Mouse (Mus musculus): Measurements from ENCODE around the gene Oip5. TPM values are rescaled to one million over a fixed set of nuclear protein-coding genes. Genes with fewer than 3 reads are reported as not detected.
"Not testable (repeated sequence)": the region's sequence is repeated elsewhere in the genome, so short reads cannot be mapped to it uniquely, and the experiment has no call there.

Oip5 gene
- polyA plus RNA-seq, 1 experiment from 2014 or later: 15.3 TPM

GRCm38 (mm10) chr2:119617841-119618198, 449 bp downstream of the Oip5 start:
- H3K9me3 ChIP-seq (ENCODE audit: control insufficient read depth, low read length): no peaks in the 10 kb centered on the region
- no peak overlapping the region for H3K27ac ChIP-seq (replicated peaks; ENCODE audit: low read depth, low read length)
- H3K9ac ChIP-seq (ENCODE audit: low read depth, low read length): peak overlapping the region; percentile 71
- no peaks in the 10 kb centered on the region for H3K36me3 ChIP-seq (ENCODE audit: control insufficient read depth, insufficient read depth, low read length)
- H3K27me3 ChIP-seq (replicated peaks; ENCODE audit: control insufficient read depth, insufficient read depth, low read length): no peaks in the 10 kb centered on the region
- WGBS: under 1% methylated on average over 13 of the region's 13 CpGs
- H3K4me2 ChIP-seq (ENCODE audit: low read depth, low read length): peak overlapping the region; percentile 71
- peaks cover 14% of the 10 kb centered on the region for H3K4me1 ChIP-seq (ENCODE audit: control insufficient read depth, insufficient read depth, low read length)
- ATAC-seq (ENCODE audit: low read depth) (no peak), DNase-seq (ENCODE audit: low spot score) (peak; percentile 32)
- H3K4me3 ChIP-seq (ENCODE audit: low read depth, low read length): peak overlapping the region; percentile 75

- WGBS: 96% methylated on average over 4 of the region's 4 CpGs
Observed at GRCm38 (mm10) chr2:119607023-119607422, 11.2 kb downstream of the Oip5 start.

GRCm38 (mm10) chr2:119605361-119605973, 12.8 kb downstream of the Oip5 start:
- H3K4me2 ChIP-seq (ENCODE audit: low read depth, low read length): no peak overlapping the region
- 84% methylated on average over 6 of the region's 6 CpGs for WGBS
- ATAC-seq (ENCODE audit: low read depth) (no peak), DNase-seq (ENCODE audit: low spot score) (no peak)
- no peak overlapping the region for H3K4me3 ChIP-seq (ENCODE audit: low read depth, low read length)
- H3K4me1 ChIP-seq (ENCODE audit: control insufficient read depth, insufficient read depth, low read length): no peaks in the 10 kb centered on the region
- H3K36me3 ChIP-seq (ENCODE audit: control insufficient read depth, insufficient read depth, low read length): peaks cover 74% of the 10 kb centered on the region
- H3K27ac ChIP-seq (replicated peaks; ENCODE audit: low read depth, low read length): no peak overlapping the region
- no peaks in the 10 kb centered on the region for H3K9me3 ChIP-seq (ENCODE audit: control insufficient read depth, low read length)
- H3K27me3 ChIP-seq (replicated peaks; ENCODE audit: control insufficient read depth, insufficient read depth, low read length): no peaks in the 10 kb centered on the region
- H3K9ac ChIP-seq (ENCODE audit: low read depth, low read length): no peak overlapping the region

More at GRCm38 (mm10) chr2:119607023-119607422, 11.2 kb downstream of the Oip5 start:
- ATAC-seq (ENCODE audit: low read depth) (no peak), DNase-seq (ENCODE audit: low spot score) (no peak)
- H3K36me3 ChIP-seq (ENCODE audit: control insufficient read depth, insufficient read depth, low read length): peaks cover 63% of the 10 kb centered on the region
- H3K27ac ChIP-seq (replicated peaks; ENCODE audit: low read depth, low read length): no peak overlapping the region
- no peaks in the 10 kb centered on the region for H3K4me1 ChIP-seq (ENCODE audit: control insufficient read depth, insufficient read depth, low read length)
- H3K4me3 ChIP-seq (ENCODE audit: low read depth, low read length): no peak overlapping the region
- no peaks in the 10 kb centered on the region for H3K9me3 ChIP-seq (ENCODE audit: control insufficient read depth, low read length)
- H3K9ac ChIP-seq (ENCODE audit: low read depth, low read length): no peak overlapping the region
- H3K4me2 ChIP-seq (ENCODE audit: low read depth, low read length): no peak overlapping the region
- no peaks in the 10 kb centered on the region for H3K27me3 ChIP-seq (replicated peaks; ENCODE audit: control insufficient read depth, insufficient read depth, low read length)

- H3K9me3 ChIP-seq (ENCODE audit: control insufficient read depth, low read length): no peaks in the 10 kb centered on the region
- ATAC-seq (ENCODE audit: low read depth) (no peak), DNase-seq (ENCODE audit: low spot score) (no peak)
- no peaks in the 10 kb centered on the region for H3K27me3 ChIP-seq (replicated peaks; ENCODE audit: control insufficient read depth, insufficient read depth, low read length)
- H3K36me3 ChIP-seq (ENCODE audit: control insufficient read depth, insufficient read depth, low read length): peaks cover 77% of the 10 kb centered on the region
- H3K9ac ChIP-seq (ENCODE audit: low read depth, low read length): no peak overlapping the region
- H3K4me2 ChIP-seq (ENCODE audit: low read depth, low read length): no peak overlapping the region
- WGBS: 72% methylated on average over 2 of the region's 2 CpGs
- H3K4me1 ChIP-seq (ENCODE audit: control insufficient read depth, insufficient read depth, low read length): no peaks in the 10 kb centered on the region
- H3K27ac ChIP-seq (replicated peaks; ENCODE audit: low read depth, low read length): no peak overlapping the region
- no peak overlapping the region for H3K4me3 ChIP-seq (ENCODE audit: low read depth, low read length)
Observed at GRCm38 (mm10) chr2:119603909-119604308, 14.4 kb downstream of the Oip5 start.

GRCm38 (mm10) chr2:119602488-119602887, 15.8 kb downstream of the Oip5 start:
- 65% methylated on average over 1 of the region's 1 CpGs for WGBS
- H3K36me3 ChIP-seq (ENCODE audit: control insufficient read depth, insufficient read depth, low read length): peaks cover 79% of the 10 kb centered on the region

GRCm38 (mm10) chr2:119601575-119601974, 16.7 kb downstream of the Oip5 start:
- ATAC-seq (ENCODE audit: low read depth): 0 out of 2 replicates have a peak, but pooled peaks have one; percentile 22
- H3K4me2 ChIP-seq (ENCODE audit: low read depth, low read length); H3K27me3 ChIP-seq (replicated peaks; ENCODE audit: control insufficient read depth, insufficient read depth, low read length); H3K27ac ChIP-seq (replicated peaks; ENCODE audit: low read depth, low read length); H3K9ac ChIP-seq (ENCODE audit: low read depth, low read length); H3K4me3 ChIP-seq (ENCODE audit: low read depth, low read length); DNase-seq (ENCODE audit: low spot score); H3K9me3 ChIP-seq (ENCODE audit: control insufficient read depth, low read length); H3K4me1 ChIP-seq (ENCODE audit: control insufficient read depth, insufficient read depth, low read length): not testable (repeated sequence)
- 83% methylated on average over 3 of the region's 3 CpGs for WGBS
- peaks cover 80% of the 10 kb centered on the region for H3K36me3 ChIP-seq (ENCODE audit: control insufficient read depth, insufficient read depth, low read length)

More at GRCm38 (mm10) chr2:119602488-119602887, 15.8 kb downstream of the Oip5 start:
- Histone ChIP-seq H3K27ac (replicated peaks; ENCODE audit: low read depth, low read length) (no peak overlapping the region), H3K9me3 (ENCODE audit: control insufficient read depth, low read length) (no peaks in the 10 kb centered on the region), H3K4me3 (ENCODE audit: low read depth, low read length) (no peak overlapping the region), H3K27me3 (replicated peaks; ENCODE audit: control insufficient read depth, insufficient read depth, low read length) (no peaks in the 10 kb centered on the region), H3K9ac (ENCODE audit: low read depth, low read length) (no peak overlapping the region), H3K4me1 (ENCODE audit: control insufficient read depth, insufficient read depth, low read length) (no peaks in the 10 kb centered on the region), H3K4me2 (ENCODE audit: low read depth, low read length) (no peak overlapping the region)
- no peak for DNase-seq (ENCODE audit: low spot score)
- ATAC-seq (ENCODE audit: low read depth): no peak

- WGBS: 79% methylated on average over 4 of the region's 4 CpGs
- Histone ChIP-seq H3K4me3 (ENCODE audit: low read depth, low read length) (no peak overlapping the region), H3K27me3 (replicated peaks; ENCODE audit: control insufficient read depth, insufficient read depth, low read length) (no peaks in the 10 kb centered on the region), H3K36me3 (ENCODE audit: control insufficient read depth, insufficient read depth, low read length) (peaks cover 80% of the 10 kb centered on the region), H3K27ac (replicated peaks; ENCODE audit: low read depth, low read length) (no peak overlapping the region), H3K4me1 (ENCODE audit: control insufficient read depth, insufficient read depth, low read length) (0 out of 2 replicates have a peak, but pooled peaks cover 2% of the 10 kb centered on the region), H3K9ac (ENCODE audit: low read depth, low read length) (no peak overlapping the region), H3K9me3 (ENCODE audit: control insufficient read depth, low read length) (no peaks in the 10 kb centered on the region), H3K4me2 (ENCODE audit: low read depth, low read length) (no peak overlapping the region)
- ATAC-seq (ENCODE audit: low read depth) (no peak), DNase-seq (ENCODE audit: low spot score) (no peak)
Observed at GRCm38 (mm10) chr2:119601027-119601426, 17.2 kb downstream of the Oip5 start.

- no peak for DNase-seq (ENCODE audit: low spot score)
- Histone ChIP-seq H3K27ac (replicated peaks; ENCODE audit: low read depth, low read length) (no peak overlapping the region), H3K4me3 (ENCODE audit: low read depth, low read length) (no peak overlapping the region), H3K4me1 (ENCODE audit: control insufficient read depth, insufficient read depth, low read length) (peaks cover 15% of the 10 kb centered on the region), H3K9me3 (ENCODE audit: control insufficient read depth, low read length) (no peaks in the 10 kb centered on the region), H3K4me2 (ENCODE audit: low read depth, low read length) (no peak overlapping the region), H3K36me3 (ENCODE audit: control insufficient read depth, insufficient read depth, low read length) (peaks cover 53% of the 10 kb centered on the region), H3K9ac (ENCODE audit: low read depth, low read length) (no peak overlapping the region), H3K27me3 (replicated peaks; ENCODE audit: control insufficient read depth, insufficient read depth, low read length) (no peaks in the 10 kb centered on the region)
- 94% methylated on average over 8 of the region's 8 CpGs for WGBS
- no peak for ATAC-seq (ENCODE audit: low read depth)
Observed at GRCm38 (mm10) chr2:119596781-119597330, 21.4 kb downstream of the Oip5 start.

- Histone ChIP-seq H3K4me1 (ENCODE audit: control insufficient read depth, insufficient read depth, low read length) (peaks cover 15% of the 10 kb centered on the region), H3K4me3 (ENCODE audit: low read depth, low read length) (peak overlapping the region; percentile 91), H3K27ac (replicated peaks; ENCODE audit: low read depth, low read length) (no peak overlapping the region), H3K27me3 (replicated peaks; ENCODE audit: control insufficient read depth, insufficient read depth, low read length) (no peaks in the 10 kb centered on the region), H3K4me2 (ENCODE audit: low read depth, low read length) (peak overlapping the region; percentile 73), H3K9ac (ENCODE audit: low read depth, low read length) (peak overlapping the region; percentile 96), H3K9me3 (ENCODE audit: control insufficient read depth, low read length) (no peaks in the 10 kb centered on the region), H3K36me3 (ENCODE audit: control insufficient read depth, insufficient read depth, low read length) (peaks cover 48% of the 10 kb centered on the region)
- DNase-seq (ENCODE audit: low spot score) (no peak), ATAC-seq (ENCODE audit: low read depth) (no peak)
- 31% methylated on average over 4 of the region's 4 CpGs for WGBS
Observed at GRCm38 (mm10) chr2:119595308-119595707, 23.0 kb downstream of the Oip5 start.

All from embryonic facial prominence, embryonic 14.5 days (tissue).